Mouse (Mus musculus) kidney, postnatal 0 days (tissue): ENCODE measurements at regions not wholly inside any gene's neighbourhood (a gene's known extent, or its start where the extent isn't known, plus 50 kb on each side); places are given as distances from the start of the nearest gene placed in this dataset.

Experiments
- ATAC-seq: fragments of 200-750 bp; cut with Nextera tagmentation; replicated peaks from 2 replicates; pipeline ENCODE4 v1.8.0; 2017; ENCODE audit warnings: low read depth, moderate number of reproducible peaks, moderate TSS enrichment, moderate library complexity; ENCODE audit not compliant: low FRiP score
- DNase-seq: peaks from one replicate; pipeline ENCODE4 v3.0.0-alpha.2; 2016; ENCODE audit warnings: low spot score
- H3K27ac ChIP-seq: fragments of 300-500 bp; sonication (generic); 2 replicates; pipeline ENCODE4 v1.5.1; 2014; ENCODE audit warnings: mild to moderate bottlenecking
- H3K27me3 ChIP-seq: fragments of 300-500 bp; sonication (generic); 2 replicates; pipeline ENCODE4 v1.6.1; 2014; ENCODE audit warnings: low read length, mixed read lengths; ENCODE audit not compliant: insufficient read depth
- H3K36me3 ChIP-seq: fragments of 300-500 bp; sonication (generic); 2 replicates; pipeline ENCODE4 v1.6.1; 2014; ENCODE audit warnings: low read length, mixed read lengths; ENCODE audit not compliant: insufficient read depth
- H3K4me1 ChIP-seq: fragments of 300-500 bp; sonication (generic); replicated peaks from 2 replicates; pipeline ENCODE4 v1.6.1; 2014; ENCODE audit warnings: antibody characterized with exemption, low read length, mixed read lengths; ENCODE audit not compliant: insufficient read depth
- H3K4me2 ChIP-seq: fragments of 300-500 bp; sonication (generic); 2 replicates; pipeline ENCODE4 v1.6.1; 2014; ENCODE audit warnings: mild to moderate bottlenecking, low read length, moderate library complexity, mixed read lengths
- H3K4me3 ChIP-seq: fragments of 300-500 bp; sonication (generic); replicated peaks from 2 replicates; pipeline ENCODE4 v1.5.1; 2014; ENCODE audit warnings: low read depth, low read length
- H3K9ac ChIP-seq: fragments of 300-500 bp; sonication (generic); 2 replicates; pipeline ENCODE4 v1.6.1; 2014; ENCODE audit warnings: low read depth, low read length
- H3K9me3 ChIP-seq: fragments of 300-500 bp; sonication (generic); replicated peaks from 2 replicates; pipeline ENCODE4 v1.6.1; 2016; ENCODE audit warnings: low read length, inconsistent platforms, mixed read lengths
- CTCF ChIP-seq: IDR thresholded peaks from 2 replicates; pipeline ENCODE4 v1.5.1; 2016; ENCODE audit warnings: antibody characterized with exemption, low read depth, mild to moderate bottlenecking, moderate library complexity
- WGBS: fragments of 180-500 bp; shearing (Covaris S2); extraction: QIAGEN DNeasy Blood & Tissue Kit; methylation state at CpG from one replicate; pipeline ENCODE4 v1.1.7; 2014; 5-methylcytosine and 5-hydroxymethylcytosine counted together

- Histone ChIP-seq H3K27ac (no peak overlapping the region), H3K4me1 (no peaks in the 10 kb centered on the region), H3K9ac (no peak overlapping the region), H3K36me3 (no peaks in the 10 kb centered on the region), H3K4me2 (no peak overlapping the region), H3K4me3 (no peak overlapping the region), H3K9me3 (no peaks in the 10 kb centered on the region), H3K27me3 (no peaks in the 10 kb centered on the region)
- DNase-seq, result no peak
- 93% methylated on average over 4 of the region's 4 CpGs for WGBS
- no peak for TF ChIP-seq CTCF
- no peak for ATAC-seq
Measured at GRCm38 (mm10) chr7:64074661-64075234, 78.9 kb upstream of the Trpm1 start.

- no peak for TF ChIP-seq CTCF
- H3K9me3 ChIP-seq, result no peaks in the 10 kb centered on the region
- no peak overlapping the region for H3K4me2 ChIP-seq
- DNase-seq (no peak), ATAC-seq (no peak)
- H3K36me3 ChIP-seq, result no peaks in the 10 kb centered on the region
- no peak overlapping the region for H3K27ac ChIP-seq
- no peaks in the 10 kb centered on the region for H3K27me3 ChIP-seq
- no peaks in the 10 kb centered on the region for H3K4me1 ChIP-seq
- H3K9ac ChIP-seq, result no peak overlapping the region
- H3K4me3 ChIP-seq, result no peak overlapping the region
- 90% methylated on average over 4 of the region's 4 CpGs for WGBS
Measured at GRCm38 (mm10) chr7:64074186-64074585, 79.4 kb upstream of the Trpm1 start.

GRCm38 (mm10) chr7:64073781-64074180 lies 79.9 kb upstream of the Trpm1 start:
- H3K9me3 ChIP-seq, result no peaks in the 10 kb centered on the region
- TF ChIP-seq CTCF, result no peak
- no peaks in the 10 kb centered on the region for H3K27me3 ChIP-seq
- H3K4me1 ChIP-seq, result no peaks in the 10 kb centered on the region
- DNase-seq (no peak), ATAC-seq (no peak; the same call in 1 of the 2 replicates)
- 89% methylated on average over 3 of the region's 3 CpGs for WGBS
- H3K4me3 ChIP-seq, result no peak overlapping the region
- no peaks in the 10 kb centered on the region for H3K36me3 ChIP-seq
- no peak overlapping the region for H3K9ac ChIP-seq
- H3K27ac ChIP-seq, result no peak overlapping the region
- H3K4me2 ChIP-seq, result no peak overlapping the region

GRCm38 (mm10) chr7:64070930-64071329 lies 82.7 kb upstream of the Trpm1 start:
- TF ChIP-seq CTCF, result no peak
- Histone ChIP-seq H3K27ac (no peak overlapping the region), H3K4me1 (no peaks in the 10 kb centered on the region), H3K4me2 (no peak overlapping the region), H3K36me3 (no peaks in the 10 kb centered on the region), H3K9me3 (no peaks in the 10 kb centered on the region), H3K9ac (no peak overlapping the region), H3K4me3 (no peak overlapping the region), H3K27me3 (no peaks in the 10 kb centered on the region)
- 83% methylated on average over 5 of the region's 5 CpGs for WGBS
- no peak for ATAC-seq
- DNase-seq, result no peak

GRCm38 (mm10) chr7:64065529-64066247 lies 87.9 kb upstream of the Trpm1 start:
- ATAC-seq, result no peak
- no peak overlapping the region for H3K9ac ChIP-seq
- no peaks in the 10 kb centered on the region for H3K27me3 ChIP-seq
- TF ChIP-seq CTCF, result no peak
- no peak overlapping the region for H3K27ac ChIP-seq
- WGBS, result 90% methylated on average over 23 of the region's 23 CpGs
- H3K36me3 ChIP-seq, result no peaks in the 10 kb centered on the region
- no peaks in the 10 kb centered on the region for H3K9me3 ChIP-seq
- H3K4me3 ChIP-seq, result no peak overlapping the region
- H3K4me1 ChIP-seq, result no peaks in the 10 kb centered on the region
- no peak for DNase-seq
- H3K4me2 ChIP-seq, result no peak overlapping the region

- Histone ChIP-seq H3K4me1 (no peaks in the 10 kb centered on the region), H3K27ac (no peak overlapping the region), H3K36me3 (no peaks in the 10 kb centered on the region), H3K27me3 (no peaks in the 10 kb centered on the region), H3K9ac (no peak overlapping the region), H3K4me3 (no peak overlapping the region), H3K4me2 (no peak overlapping the region), H3K9me3 (no peaks in the 10 kb centered on the region)
- no peak for TF ChIP-seq CTCF
- ATAC-seq (no peak), DNase-seq (peak; percentile 38)
- 64% methylated on average over 7 of the region's 7 CpGs for WGBS
Measured at GRCm38 (mm10) chr7:64064460-64065241, 89.0 kb upstream of the Trpm1 start.
